Mouse (Mus musculus) hindbrain, embryonic 13.5 days (tissue): ENCODE results near the gene Mprip. TPM values are rescaled to one million over a fixed set of nuclear protein-coding genes. Genes with fewer than 3 reads are reported as not detected.
"Not testable (repeated sequence)": the region's sequence is repeated elsewhere in the genome, so short reads cannot be mapped to it uniquely, and the experiment has no call there.

ENCODE experiments used
- ATAC-seq: fragments of 200-750 bp; cut with Nextera tagmentation; 2 replicates; pipeline ENCODE4 v1.8.0; 2017; ENCODE audit warnings: moderate TSS enrichment; ENCODE audit not compliant: low FRiP score
- H3K27ac ChIP-seq: fragments of 300-500 bp; sonication (generic); 2 replicates; pipeline ENCODE4 v1.5.1; 2015; ENCODE audit warnings: inconsistent platforms, mild to moderate bottlenecking, moderate library complexity
- H3K27me3 ChIP-seq: fragments of 300-500 bp; sonication (generic); 2 replicates; pipeline ENCODE4 v1.6.1; 2015; ENCODE audit warnings: mild to moderate bottlenecking, inconsistent platforms
- H3K36me3 ChIP-seq: fragments of 300-500 bp; sonication (generic); 2 replicates; pipeline ENCODE4 v1.6.1; 2015; ENCODE audit warnings: mild to moderate bottlenecking, inconsistent platforms
- H3K4me1 ChIP-seq: fragments of 300-500 bp; sonication (generic); replicated peaks from 2 replicates; pipeline ENCODE4 v1.6.1; 2015; ENCODE audit warnings: inconsistent platforms
- H3K4me2 ChIP-seq: fragments of 300-500 bp; sonication (generic); 2 replicates; pipeline ENCODE4 v1.6.1; 2015; ENCODE audit warnings: inconsistent platforms, mild to moderate bottlenecking, moderate library complexity
- H3K4me3 ChIP-seq: fragments of 300-500 bp; sonication (generic); 2 replicates; pipeline ENCODE4 v1.5.1; 2015; ENCODE audit warnings: mild to moderate bottlenecking, inconsistent platforms
- H3K9ac ChIP-seq: fragments of 300-500 bp; sonication (generic); 2 replicates; pipeline ENCODE4 v1.6.1; 2015; ENCODE audit warnings: mild to moderate bottlenecking, inconsistent platforms
- H3K9me3 ChIP-seq: fragments of 300-500 bp; sonication (generic); 2 replicates; pipeline ENCODE4 v1.6.1; 2016; ENCODE audit warnings: inconsistent platforms
- WGBS: fragments of 180-500 bp; shearing (Covaris S2); methylation state at CpG from one replicate; pipeline ENCODE4 v1.1.7; 2015; 5-methylcytosine and 5-hydroxymethylcytosine counted together
- polyA plus RNA-seq: library from polyadenylated mRNA; unstranded; fragments of >200 nt; fragmentation: Nextera tagmentation; extraction: Ambion mirVana; gene quantifications from 2 replicates; pipeline ENCODE4 v1.2.1, GENCODE M21; 2015

Gene Mprip
- polyA plus RNA-seq, 1 experiment from 2014 or later = 37.9 TPM

DNA sequence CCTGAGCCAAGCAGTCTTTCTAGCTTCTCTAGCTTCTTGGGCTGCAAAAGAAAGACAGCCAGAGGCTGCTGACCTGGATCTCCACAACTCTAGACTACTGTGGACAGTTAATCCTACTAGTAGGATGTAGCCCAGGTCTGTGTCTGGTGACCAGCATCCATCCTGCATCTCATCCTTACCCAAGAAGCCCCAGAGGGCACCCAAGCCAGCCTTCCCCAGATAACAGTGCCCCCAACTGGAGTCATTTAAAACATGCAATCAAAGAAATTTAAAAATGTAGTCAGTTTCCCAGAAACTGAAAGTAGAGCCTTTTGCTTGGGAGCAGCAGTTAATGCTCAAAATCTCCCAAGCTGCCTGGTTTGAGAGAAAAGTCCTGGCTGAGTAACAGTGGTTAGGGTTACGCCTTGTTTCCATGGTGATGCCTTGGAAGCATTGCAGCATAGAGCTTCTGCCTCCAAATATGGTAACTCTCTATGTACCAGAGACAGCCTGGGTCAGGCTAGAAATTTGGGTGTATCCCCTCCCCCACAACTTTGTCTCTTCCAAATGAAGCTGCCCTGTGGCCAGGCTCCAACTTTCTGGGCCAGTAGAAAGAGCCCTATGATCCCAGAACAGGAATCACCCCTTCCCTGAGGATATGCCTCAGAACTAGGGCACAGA, 71.4 kb downstream of the Mprip start:
- H3K4me1 ChIP-seq = 0 out of 2 replicates have a peak, but pooled peaks cover 3% of the 10 kb centered on the region
- no peak overlapping the region for H3K9ac ChIP-seq
- no peak overlapping the region for H3K4me2 ChIP-seq
- H3K27ac ChIP-seq = peak overlapping the region; percentile 58; the same call in 1 of the 2 replicates
- H3K36me3 ChIP-seq = peaks cover 83% of the 10 kb centered on the region
- no peak overlapping the region for H3K4me3 ChIP-seq
- no peaks in the 10 kb centered on the region for H3K9me3 ChIP-seq
- no peaks in the 10 kb centered on the region for H3K27me3 ChIP-seq
- 50% methylated on average over 1 of the region's 1 CpGs for WGBS
- ATAC-seq = no peak

DNA sequence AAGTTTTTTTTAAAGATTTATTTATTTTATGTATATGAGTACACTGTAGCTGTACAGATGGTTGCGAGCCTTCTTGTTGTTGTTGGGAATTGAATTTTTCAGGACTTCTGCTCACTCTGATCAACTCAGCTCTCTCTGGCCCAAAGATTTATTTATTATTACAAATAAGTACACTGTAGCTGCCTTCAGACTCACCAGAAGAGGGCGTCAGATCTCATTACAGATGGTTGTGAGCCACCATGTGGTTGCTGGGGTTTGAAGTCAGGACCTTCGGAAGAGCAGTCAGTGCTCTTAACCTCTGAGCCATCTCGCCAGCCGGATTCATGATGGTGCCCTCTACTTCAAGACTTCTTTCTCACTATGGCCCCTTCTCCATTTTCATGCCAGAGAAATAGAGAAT, 72.5 kb downstream of the Mprip start:
- H3K4me1 ChIP-seq, H3K27me3 ChIP-seq, H3K27ac ChIP-seq, ATAC-seq, H3K4me3 ChIP-seq, H3K9me3 ChIP-seq, H3K4me2 ChIP-seq, H3K9ac ChIP-seq: not testable (repeated sequence)
- WGBS = 79% methylated on average over 5 of the region's 5 CpGs
- peaks cover 83% of the 10 kb centered on the region for H3K36me3 ChIP-seq

DNA sequence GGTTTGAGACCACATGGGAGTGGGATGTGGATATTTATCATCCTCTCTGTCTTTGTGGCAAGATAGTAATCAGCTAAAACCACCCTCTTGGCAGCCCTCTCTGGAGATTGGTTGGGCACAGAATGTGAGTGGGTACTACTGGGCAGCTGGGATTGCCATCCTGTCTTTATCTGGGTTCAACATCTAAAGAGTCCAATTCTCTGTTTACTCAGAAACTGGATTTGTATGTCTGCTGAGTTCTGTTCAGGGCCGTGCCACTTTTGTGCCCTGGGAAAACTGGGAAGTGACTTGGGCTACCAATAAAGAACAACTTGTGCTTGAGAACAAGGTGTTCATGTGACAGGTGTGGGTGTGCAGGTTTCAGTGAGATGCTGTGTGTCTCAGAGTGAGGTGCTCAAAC, 73.2 kb downstream of the Mprip start:
- no peak for ATAC-seq
- Histone ChIP-seq H3K9ac (no peak overlapping the region), H3K9me3 (no peaks in the 10 kb centered on the region), H3K36me3 (peaks cover 83% of the 10 kb centered on the region), H3K4me1 (0 out of 2 replicates have a peak, but pooled peaks cover 3% of the 10 kb centered on the region), H3K4me3 (no peak overlapping the region), H3K27ac (no peak overlapping the region), H3K27me3 (no peaks in the 10 kb centered on the region), H3K4me2 (no peak overlapping the region)
- WGBS = 95% methylated on average over 1 of the region's 1 CpGs

DNA sequence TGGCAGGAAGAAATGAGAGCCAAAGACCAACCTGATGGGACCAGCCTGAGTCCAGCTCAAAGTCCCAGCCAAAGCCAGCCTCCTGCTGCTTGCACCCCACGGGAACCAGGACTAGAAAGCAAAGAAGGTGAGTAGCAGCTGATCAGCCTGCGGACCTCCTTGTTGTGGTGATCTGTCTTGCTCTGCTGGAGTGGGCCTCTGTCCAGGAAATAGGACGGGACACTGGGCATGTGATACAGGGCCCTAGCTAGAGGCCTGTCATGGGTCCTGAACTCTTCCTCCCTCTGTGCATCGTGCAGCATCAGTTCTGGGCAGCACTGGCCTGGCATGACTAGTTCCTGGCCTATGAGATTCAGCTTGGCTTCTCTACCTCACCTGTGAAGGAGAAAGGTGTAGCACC, 74.8 kb downstream of the Mprip start:
- H3K4me2 ChIP-seq, H3K27ac ChIP-seq, H3K9ac ChIP-seq, H3K27me3 ChIP-seq, ATAC-seq, H3K4me3 ChIP-seq, H3K4me1 ChIP-seq, H3K9me3 ChIP-seq: not testable (repeated sequence)
- 82% methylated on average over 4 of the region's 4 CpGs for WGBS
- peaks cover 84% of the 10 kb centered on the region for H3K36me3 ChIP-seq

DNA sequence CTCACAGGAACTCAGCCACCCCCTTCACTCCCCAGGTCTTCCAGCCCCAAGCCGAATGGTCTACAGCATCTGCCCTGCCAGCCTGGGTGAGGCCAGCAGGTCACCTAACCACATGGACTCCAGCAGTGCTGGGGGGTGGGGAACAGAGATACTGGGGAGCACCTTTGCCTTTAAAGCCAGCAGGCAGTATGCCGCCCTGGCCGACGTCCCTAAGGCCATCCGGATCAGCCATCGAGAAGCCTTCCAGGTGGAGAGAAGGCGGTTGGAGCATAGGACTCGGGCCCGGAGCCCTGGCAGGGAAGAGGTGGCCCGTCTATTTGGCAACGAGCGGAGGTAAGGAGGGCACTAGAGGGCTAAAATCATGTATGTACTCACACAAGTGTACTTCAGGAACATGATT, 76.1 kb downstream of the Mprip start:
- Histone ChIP-seq H3K4me2 (no peak overlapping the region), H3K9ac (no peak overlapping the region), H3K4me1 (0 out of 2 replicates have a peak, but pooled peaks cover 2% of the 10 kb centered on the region), H3K36me3 (peaks cover 85% of the 10 kb centered on the region), H3K4me3 (no peak overlapping the region), H3K9me3 (no peaks in the 10 kb centered on the region), H3K27me3 (no peaks in the 10 kb centered on the region), H3K27ac (no peak overlapping the region)
- no peak for ATAC-seq
- WGBS = 96% methylated on average over 12 of the region's 12 CpGs

DNA sequence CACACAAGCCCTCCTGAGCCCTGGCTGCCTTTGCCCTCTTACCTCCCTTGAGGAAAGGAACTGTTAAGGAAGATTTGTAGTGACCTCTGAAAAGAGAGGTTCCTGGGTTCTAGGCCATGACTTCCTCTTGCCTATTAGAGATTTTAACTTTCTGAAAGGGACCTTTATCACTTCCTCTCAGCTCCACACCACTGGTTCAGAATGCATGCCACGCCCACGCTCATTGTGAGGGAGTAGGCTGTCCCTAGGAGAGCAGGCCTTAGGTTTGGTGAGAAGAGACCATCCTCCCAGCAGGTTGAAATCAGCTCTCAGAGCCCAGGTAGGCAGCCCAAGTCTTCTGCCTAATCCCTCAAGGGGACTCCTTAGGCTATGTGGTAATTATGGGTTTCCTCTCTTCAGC, 78.9 kb downstream of the Mprip start:
- WGBS = 96% methylated on average over 2 of the region's 2 CpGs
- no peaks in the 10 kb centered on the region for H3K4me1 ChIP-seq
- no peak for ATAC-seq
- no peaks in the 10 kb centered on the region for H3K27me3 ChIP-seq
- H3K4me2 ChIP-seq = no peak overlapping the region
- no peak overlapping the region for H3K9ac ChIP-seq
- H3K27ac ChIP-seq = no peak overlapping the region
- peaks cover 98% of the 10 kb centered on the region for H3K36me3 ChIP-seq
- no peak overlapping the region for H3K4me3 ChIP-seq
- H3K9me3 ChIP-seq = no peaks in the 10 kb centered on the region

DNA sequence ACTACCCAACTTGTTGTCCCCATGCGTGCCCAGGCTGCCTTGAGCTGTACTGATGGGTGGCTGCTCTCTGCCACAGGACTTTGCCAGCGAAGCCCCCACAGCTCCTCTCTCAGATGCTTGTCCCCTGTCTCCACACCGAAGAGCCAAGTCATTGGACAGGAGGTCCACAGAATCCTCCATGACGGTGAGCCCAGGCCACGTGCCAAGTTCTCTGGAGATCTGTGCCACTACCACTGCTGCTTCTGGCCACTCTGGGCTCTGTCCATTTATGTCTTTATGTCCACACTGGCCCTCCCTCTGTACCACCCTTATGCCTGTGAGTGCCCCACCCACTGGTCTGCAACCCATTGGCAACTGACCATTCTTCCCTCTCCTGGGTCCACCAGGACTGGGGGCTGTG, 80.8 kb downstream of the Mprip start:
- H3K4me2 ChIP-seq = no peak overlapping the region
- no peaks in the 10 kb centered on the region for H3K4me1 ChIP-seq
- H3K4me3 ChIP-seq = no peak overlapping the region
- peaks cover 87% of the 10 kb centered on the region for H3K36me3 ChIP-seq
- no peaks in the 10 kb centered on the region for H3K27me3 ChIP-seq
- ATAC-seq = no peak
- H3K9ac ChIP-seq = no peak overlapping the region; the same call in 1 of the 2 replicates
- no peaks in the 10 kb centered on the region for H3K9me3 ChIP-seq
- 95% methylated on average over 5 of the region's 5 CpGs for WGBS
- H3K27ac ChIP-seq = no peak overlapping the region

DNA sequence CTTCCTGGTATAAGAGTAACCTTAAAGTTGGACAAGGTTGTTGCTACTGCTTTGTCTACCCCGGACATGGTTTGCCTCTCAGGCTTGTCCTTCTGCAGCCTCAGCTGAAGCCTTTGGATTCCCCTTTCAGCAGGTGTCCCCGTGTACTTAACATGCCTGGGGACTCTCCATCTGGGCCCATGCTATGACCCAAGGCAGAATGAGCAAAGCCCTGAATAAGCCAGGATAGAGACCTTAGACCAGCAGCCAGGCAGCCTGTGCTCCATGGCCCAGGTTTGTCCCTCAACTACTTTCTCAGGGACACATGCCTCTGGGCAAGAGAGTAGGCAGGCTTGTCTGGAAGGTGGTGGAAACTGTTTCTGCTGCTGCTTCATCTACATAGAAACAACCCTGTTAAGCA, 82.2 kb downstream of the Mprip start:
- H3K4me1 ChIP-seq = no peaks in the 10 kb centered on the region
- H3K9ac ChIP-seq = no peak overlapping the region
- no peaks in the 10 kb centered on the region for H3K9me3 ChIP-seq
- H3K4me2 ChIP-seq = no peak overlapping the region
- H3K36me3 ChIP-seq = peaks cover 74% of the 10 kb centered on the region
- H3K4me3 ChIP-seq = no peak overlapping the region
- no peak for ATAC-seq
- WGBS = 97% methylated on average over 2 of the region's 2 CpGs
- no peak overlapping the region for H3K27ac ChIP-seq
- H3K27me3 ChIP-seq = no peaks in the 10 kb centered on the region

DNA sequence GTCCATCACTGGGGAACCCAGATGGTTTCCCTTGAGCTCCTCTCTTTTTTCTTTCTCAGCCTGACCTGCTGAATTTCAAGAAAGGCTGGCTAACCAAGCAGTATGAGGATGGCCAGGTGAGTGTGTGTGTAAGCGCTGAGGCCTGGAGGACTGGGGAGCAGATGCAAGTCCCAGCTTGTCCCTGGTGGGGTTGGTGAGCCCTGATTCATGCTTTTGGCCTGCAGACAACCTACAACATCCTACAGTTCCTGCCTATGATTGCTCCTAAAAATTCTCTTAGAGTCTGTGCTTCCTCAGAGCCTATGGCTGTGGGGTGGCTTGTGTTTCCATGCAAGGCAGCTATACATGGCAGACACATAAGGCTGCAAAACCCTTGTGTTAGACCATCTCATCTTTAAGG, 82.6 kb downstream of the Mprip start:
- Histone ChIP-seq H3K9ac (no peak overlapping the region), H3K4me2 (no peak overlapping the region), H3K4me1 (no peaks in the 10 kb centered on the region), H3K9me3 (no peaks in the 10 kb centered on the region), H3K36me3 (peaks cover 73% of the 10 kb centered on the region), H3K27ac (no peak overlapping the region), H3K4me3 (no peak overlapping the region), H3K27me3 (no peaks in the 10 kb centered on the region)
- WGBS = 100% methylated on average over 1 of the region's 1 CpGs
- no peak for ATAC-seq

DNA sequence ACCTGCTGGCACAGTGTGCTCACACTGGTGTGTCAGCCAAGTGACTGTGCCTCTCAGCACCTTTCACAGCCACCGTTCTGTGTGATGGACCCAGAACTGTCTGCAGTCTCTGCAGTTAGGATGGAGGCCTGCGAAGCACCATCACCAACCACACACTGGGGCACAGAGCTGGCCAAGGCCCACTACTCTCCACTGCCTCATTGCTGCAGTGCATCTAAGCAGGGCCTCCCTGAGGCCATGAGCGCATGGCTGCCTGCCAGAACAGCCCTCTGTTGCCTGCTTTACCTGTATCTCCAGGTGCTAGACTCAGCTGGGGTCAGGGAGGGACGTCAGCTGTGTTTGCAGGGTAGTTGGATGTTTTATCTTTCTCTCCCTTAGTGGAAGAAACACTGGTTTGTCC, 83.3 kb downstream of the Mprip start:
- Histone ChIP-seq H3K27ac (no peak overlapping the region), H3K9ac (no peak overlapping the region), H3K27me3 (no peaks in the 10 kb centered on the region), H3K9me3 (no peaks in the 10 kb centered on the region), H3K4me2 (no peak overlapping the region), H3K4me1 (no peaks in the 10 kb centered on the region), H3K36me3 (peaks cover 73% of the 10 kb centered on the region), H3K4me3 (no peak overlapping the region)
- WGBS = 97% methylated on average over 4 of the region's 4 CpGs
- no peak for ATAC-seq

DNA sequence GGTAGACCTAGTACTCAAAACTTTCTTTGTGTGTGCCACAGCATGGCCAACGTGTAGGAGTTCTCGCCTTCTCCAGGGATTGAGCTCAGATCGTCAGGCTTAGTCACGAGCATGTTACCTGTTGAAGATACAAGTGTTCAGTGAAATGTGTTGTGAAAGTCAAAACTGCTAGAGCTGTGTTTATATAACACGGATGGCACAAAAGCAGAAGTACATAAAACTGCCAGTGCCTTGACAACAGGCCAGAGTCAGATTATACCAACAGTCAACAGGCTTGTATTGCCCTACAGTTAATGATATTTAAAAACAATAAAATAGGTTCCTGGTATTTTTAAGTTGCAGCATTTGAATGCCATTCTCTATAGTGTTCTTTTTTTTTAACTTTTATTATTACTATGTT, 84.7 kb downstream of the Mprip start:
- Histone ChIP-seq H3K4me3 (no peak overlapping the region), H3K4me1 (no peaks in the 10 kb centered on the region), H3K36me3 (peaks cover 71% of the 10 kb centered on the region), H3K9ac (no peak overlapping the region), H3K27ac (no peak overlapping the region), H3K4me2 (no peak overlapping the region), H3K9me3 (no peaks in the 10 kb centered on the region), H3K27me3 (no peaks in the 10 kb centered on the region)
- WGBS = 91% methylated on average over 5 of the region's 5 CpGs
- ATAC-seq = no peak

DNA sequence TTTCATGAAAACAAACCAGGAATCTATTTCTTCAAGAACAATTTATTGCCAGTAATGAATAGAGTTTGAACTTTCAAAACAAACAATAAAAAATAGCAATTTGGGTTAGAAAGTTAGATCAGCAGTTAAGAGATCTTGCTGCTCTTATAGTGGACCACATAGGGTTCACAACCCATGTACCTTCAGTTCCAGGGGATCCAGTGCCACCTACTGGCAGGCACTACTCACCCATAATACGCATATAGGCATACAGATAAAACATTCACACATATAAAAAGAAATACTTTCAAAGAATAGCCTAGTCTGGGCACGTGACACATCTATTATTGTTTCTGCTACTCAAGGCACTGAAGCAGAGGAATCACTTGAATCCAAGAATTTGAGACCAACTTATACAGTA, 85.5 kb downstream of the Mprip start:
- no peak for ATAC-seq
- H3K9ac ChIP-seq = no peak overlapping the region
- H3K36me3 ChIP-seq = peaks cover 71% of the 10 kb centered on the region
- no peaks in the 10 kb centered on the region for H3K4me1 ChIP-seq
- H3K4me2 ChIP-seq = no peak overlapping the region
- no peak overlapping the region for H3K4me3 ChIP-seq
- no peaks in the 10 kb centered on the region for H3K27me3 ChIP-seq
- H3K9me3 ChIP-seq = no peaks in the 10 kb centered on the region
- WGBS = 89% methylated on average over 2 of the region's 2 CpGs
- no peak overlapping the region for H3K27ac ChIP-seq

DNA sequence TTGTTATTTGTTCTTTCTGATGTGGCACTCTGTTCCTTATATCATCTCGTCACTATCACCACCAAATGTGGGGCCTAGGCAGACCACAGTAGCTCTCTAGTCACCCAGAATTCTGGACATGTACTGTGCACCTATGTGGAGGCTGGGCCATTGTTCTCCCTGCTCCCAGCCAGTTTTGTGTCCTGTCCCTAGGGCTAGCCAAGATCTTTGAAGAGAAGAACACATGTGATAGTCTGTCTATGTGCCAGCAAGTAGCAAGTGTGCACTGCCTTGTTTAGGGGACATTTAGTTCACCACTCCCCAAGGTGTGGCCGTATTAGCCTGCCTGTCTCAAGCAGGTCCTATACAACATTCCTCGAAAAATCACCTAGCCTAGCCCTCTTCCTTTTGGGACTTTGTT, 87.9 kb downstream of the Mprip start:
- no peak for ATAC-seq
- Histone ChIP-seq H3K9ac (no peak overlapping the region), H3K36me3 (peaks cover 71% of the 10 kb centered on the region), H3K9me3 (no peaks in the 10 kb centered on the region), H3K27me3 (no peaks in the 10 kb centered on the region), H3K4me1 (no peaks in the 10 kb centered on the region), H3K4me2 (no peak overlapping the region), H3K4me3 (no peak overlapping the region), H3K27ac (no peak overlapping the region)
- WGBS = 96% methylated on average over 3 of the region's 3 CpGs
